Mouse (Mus musculus) thymus, postnatal 0 days (tissue): ENCODE results near the gene Slc15a3. TPM values are rescaled to one million over a fixed set of nuclear protein-coding genes. Genes with fewer than 3 reads are reported as not detected.
A peak's percentile ranks its signal among the peaks of the same experiment; 100 is the strongest.

Source experiments
- DNase-seq: peaks from one replicate; pipeline ENCODE4 v3.0.0-alpha.2; 2015; ENCODE audit warnings: low spot score
- polyA plus RNA-seq: library from polyadenylated mRNA; unstranded; fragments of >200 nt; fragmentation: Nextera tagmentation; extraction: Ambion mirVana; gene quantifications from 2 replicates; pipeline ENCODE4 v1.2.1, GENCODE M21; 2015

Slc15a3 gene
- polyA plus RNA-seq, 1 experiment from 2014 or later = 3.3 TPM

DNA sequence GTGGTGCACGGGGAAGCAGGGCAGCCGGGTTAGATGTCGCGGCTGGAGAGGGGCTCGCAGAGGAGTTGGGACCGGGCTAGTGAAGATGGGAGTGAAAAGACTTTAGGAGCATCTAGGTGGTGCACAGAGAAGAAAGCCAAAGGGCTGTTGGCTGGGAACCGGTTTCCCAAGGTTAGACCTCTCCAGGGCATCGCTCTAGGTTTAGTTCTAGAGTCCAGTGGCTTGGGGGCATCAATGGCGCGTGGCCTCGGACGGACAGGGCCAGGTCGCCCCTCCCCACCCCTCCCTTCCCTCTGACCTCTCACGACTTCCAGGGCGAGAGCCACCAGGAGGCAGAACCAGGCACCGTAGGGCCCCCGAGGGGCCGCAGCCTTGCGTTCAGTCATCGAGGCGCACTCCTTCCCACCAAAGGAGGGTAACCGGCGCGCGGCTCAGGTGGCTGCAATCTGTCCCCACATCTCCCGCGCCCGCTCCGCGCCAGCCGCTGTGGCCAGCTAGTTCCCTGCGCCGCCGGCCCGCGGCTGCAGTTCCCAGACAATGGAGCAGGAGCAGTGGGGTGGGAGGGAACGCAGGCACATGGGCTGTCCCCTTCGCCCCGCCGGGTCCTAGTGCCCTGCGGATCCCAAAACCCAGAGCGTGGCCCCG lies 29.8 kb downstream of the Slc15a3 start:
- peak; percentile 31 for DNase-seq

DNA sequence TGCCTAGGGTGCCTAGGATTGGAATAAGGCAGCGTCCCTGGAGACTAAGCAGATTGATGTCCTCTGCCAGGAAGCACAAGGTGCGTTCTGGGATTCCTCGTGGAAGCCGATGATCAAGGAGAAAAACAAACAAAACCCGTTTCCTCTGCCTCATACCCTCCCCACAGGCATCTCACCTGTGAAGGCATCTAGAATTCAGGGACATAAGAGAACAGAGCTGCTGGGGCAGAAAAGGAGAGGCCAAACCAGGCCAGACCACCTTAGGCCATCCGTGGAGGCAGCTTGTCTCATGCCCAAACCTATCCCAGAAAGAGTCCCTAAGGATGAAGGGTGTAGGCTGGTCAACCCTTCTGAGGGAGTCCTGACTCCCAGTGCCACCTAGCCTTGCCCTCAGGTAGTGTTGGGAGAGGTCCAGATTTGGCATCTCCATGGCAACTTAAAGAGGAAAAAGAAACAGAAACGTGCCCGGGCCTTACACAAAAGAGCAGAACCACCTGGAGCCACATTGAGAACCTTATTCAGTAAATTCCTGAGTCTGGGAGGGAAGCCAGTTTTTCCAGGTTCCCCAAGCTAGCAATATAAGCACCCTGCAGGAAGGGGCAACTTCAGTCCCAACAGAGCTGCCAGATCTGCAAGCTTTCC lies 30.5 kb downstream of the Slc15a3 start, which contains the start of gene Tmem132a:
Gene Tmem132a, minus strand, starts transcription at position 55 of the 642 bp plus-strand sequence.
- DNase-seq = no peak

DNA sequence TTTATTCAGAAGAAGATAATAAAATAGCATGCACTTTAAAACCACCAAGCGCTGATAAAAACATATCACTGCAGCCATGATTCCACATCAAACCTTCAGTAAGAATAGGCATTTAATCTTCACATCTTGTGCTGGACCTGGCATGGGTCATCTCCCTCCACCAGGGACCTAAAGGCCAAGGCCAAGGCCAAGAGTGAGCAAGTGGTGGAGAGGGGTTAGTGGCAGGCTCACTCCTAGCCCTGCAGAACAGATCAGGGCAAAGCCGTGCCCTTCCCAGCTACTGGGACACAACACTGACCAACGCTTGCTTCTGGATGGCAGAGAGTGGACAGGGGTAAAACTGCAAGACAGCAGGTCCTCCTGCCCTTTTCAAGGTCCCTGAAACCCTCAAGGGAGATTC lies 31.1 kb downstream of the Slc15a3 start:
- DNase-seq = no peak

GRCm38 (mm10) chr19:10871328-10871961 lies 31.9 kb downstream of the Slc15a3 start:
- DNase-seq = no peak

- DNase-seq = no peak
Observed at GRCm38 (mm10) chr19:10878201-10878837, 38.8 kb downstream of the Slc15a3 start.

DNA sequence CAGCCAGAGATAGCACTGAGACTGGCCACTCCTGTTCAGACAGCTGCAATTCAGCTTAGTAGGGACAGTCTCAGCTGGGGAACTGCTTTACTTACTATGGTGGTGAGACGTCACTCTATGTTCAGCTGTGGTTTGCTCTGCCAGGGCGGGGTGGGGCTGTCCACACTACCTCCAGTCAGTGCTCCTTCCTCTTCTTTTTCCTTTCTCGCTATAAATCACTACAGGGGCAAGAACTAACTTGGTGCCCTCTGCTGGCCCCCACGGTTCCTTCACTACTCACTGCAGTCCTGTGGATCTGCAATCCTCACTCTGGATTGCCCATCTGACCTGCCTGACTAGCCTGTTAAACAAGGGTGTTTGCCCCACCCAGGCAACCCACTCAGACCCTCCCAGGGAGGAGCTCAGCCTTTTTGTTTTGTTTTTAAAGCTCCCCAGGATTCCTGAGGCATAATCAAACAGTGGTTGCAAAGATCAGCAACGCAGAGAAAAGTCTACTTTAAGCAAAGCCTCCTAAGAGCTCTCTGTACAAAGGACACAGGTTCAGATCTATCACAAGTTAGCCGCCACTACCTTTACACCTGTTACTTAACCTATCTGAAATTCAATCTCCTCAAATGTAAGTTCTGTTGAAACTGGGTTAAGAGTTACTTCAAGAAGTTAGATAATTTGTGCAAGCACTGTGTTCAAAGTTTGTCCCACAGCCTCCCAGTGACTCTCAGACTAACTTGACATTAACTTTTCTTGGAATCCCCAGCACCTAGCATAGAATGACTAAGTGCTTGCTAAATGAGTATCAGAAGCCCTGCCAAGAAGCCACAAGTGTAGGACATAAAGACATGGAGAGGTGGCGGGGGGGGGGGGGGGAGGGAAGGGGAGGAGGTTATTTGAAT lies 40.8 kb downstream of the Slc15a3 start:
- DNase-seq = peak; percentile 32

GRCm38 (mm10) chr19:10880975-10881425 lies 41.5 kb downstream of the Slc15a3 start:
- DNase-seq = no peak

DNA sequence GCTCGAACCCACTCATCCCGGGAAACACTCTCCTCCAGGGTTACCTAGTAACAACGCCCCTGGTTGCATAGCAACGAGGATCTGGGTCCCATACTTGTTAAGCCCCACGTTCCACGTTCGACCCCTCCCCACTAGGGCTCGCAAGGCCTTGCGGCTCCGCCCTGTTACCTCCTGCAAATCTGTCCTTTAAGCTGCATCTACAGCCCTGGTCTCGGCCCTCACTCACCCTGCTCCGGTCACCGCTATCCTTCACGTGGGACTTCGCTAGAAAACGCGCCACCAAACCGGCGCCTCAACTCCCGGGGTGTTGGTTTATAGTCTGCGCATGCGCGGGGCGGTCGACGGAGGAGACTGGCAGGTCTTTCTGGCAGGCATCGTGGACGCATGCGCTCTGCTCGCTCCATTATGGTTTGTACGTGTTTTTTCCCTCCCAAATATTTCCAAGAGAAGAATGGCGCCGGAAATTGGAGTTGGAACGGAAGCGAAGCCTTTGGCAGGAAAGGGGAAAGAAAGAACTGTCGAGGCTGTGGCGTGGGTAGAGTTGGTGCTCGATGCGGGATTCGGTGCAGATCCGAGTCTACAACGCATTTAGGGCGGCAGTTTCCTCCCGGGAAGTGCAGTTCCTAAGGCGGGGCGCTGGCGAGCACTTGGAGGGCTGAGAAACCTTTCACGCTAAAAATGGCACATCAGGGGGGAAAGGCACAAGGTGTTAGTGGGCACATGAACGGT lies 42.1 kb downstream of the Slc15a3 start, which contains the start of gene Tmem109:
Gene Tmem109, minus strand, starts transcription at position 576 of the 729 bp plus-strand sequence.
- peak; percentile 95 for DNase-seq

GRCm38 (mm10) chr19:10892201-10892600 lies 52.7 kb downstream of the Slc15a3 start:
- DNase-seq = no peak

GRCm38 (mm10) chr19:10895016-10895528 lies 55.5 kb downstream of the Slc15a3 start, which contains the start of gene Prpf19:
Gene Prpf19, plus strand, starts transcription at chr19:10895231.
- DNase-seq = peak; percentile 98

GRCm38 (mm10) chr19:10895708-10896107 lies 56.2 kb downstream of the Slc15a3 start:
- DNase-seq = peak; percentile 23

- DNase-seq = no peak
Observed at GRCm38 (mm10) chr19:10896849-10897248, 57.3 kb downstream of the Slc15a3 start.

- no peak for DNase-seq
Observed at GRCm38 (mm10) chr19:10897491-10897890, 58.0 kb downstream of the Slc15a3 start.

- DNase-seq = no peak
Observed at GRCm38 (mm10) chr19:10900315-10900714, 60.8 kb downstream of the Slc15a3 start.

DNA sequence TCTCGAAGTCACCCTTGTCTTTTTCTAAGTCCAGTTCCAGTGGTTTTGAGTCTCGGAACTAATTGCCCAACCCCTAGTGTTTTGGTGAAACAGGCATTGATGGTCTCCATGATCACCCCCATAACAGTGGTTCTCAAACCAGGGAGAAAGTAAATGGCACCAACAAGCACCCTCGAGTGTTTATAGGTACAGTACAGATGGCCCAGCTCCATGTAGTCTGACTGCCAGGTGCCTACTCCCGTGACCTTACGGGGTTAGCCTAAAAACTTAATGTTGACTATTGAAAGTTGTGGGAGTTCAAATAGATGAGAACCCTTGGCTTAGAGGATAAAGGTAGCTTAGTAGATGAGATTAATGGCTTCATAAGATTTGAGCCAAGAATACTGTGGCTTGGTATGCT lies 61.5 kb downstream of the Slc15a3 start:
- DNase-seq = no peak

DNA sequence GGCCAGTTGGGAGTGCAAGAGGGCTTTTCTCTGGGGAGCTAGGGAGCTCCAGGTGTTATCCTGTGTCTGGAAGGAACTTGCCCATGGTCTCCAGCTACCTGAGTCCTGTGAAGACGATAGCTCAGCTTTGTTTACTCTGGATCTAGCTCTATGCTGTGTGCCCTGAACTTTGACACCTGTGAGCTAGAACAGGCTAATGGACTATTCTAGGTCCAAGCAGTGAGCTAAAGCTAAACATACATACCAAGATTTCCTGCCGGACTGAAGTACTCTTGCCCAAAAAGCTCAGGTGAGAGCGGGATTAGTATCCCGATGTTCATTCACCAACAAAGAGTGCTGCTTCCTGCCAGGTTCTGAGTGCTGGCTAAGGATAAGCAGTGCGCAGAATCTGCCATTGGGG lies 65.0 kb downstream of the Slc15a3 start:
- DNase-seq = no peak

GRCm38 (mm10) chr19:10904927-10905727 lies 65.6 kb downstream of the Slc15a3 start:
- no peak for DNase-seq

DNA sequence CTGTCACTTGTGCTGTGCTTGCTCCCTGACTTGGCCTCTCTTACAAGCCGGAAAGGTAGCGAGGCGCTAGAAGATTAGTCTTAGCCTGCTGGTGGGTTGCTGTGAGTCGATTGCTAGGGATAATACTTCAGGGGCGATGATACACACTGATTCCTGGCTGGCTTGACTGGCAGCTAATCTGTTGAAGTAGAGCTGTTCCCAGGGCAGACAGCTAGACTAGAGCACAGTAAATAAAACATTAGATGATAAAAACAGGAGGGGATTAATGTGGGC lies 66.1 kb downstream of the Slc15a3 start:
- DNase-seq = no peak

- peak; percentile 62 for DNase-seq
Observed at GRCm38 (mm10) chr19:10907891-10908290, 68.4 kb downstream of the Slc15a3 start.
